Mouse (Mus musculus): ENCODE measurements around the gene Thap12.

- TF ChIP-seq CTCF (IDR thresholded peaks at IDR 0.05; ENCODE audit: borderline replicate concordance, control insufficient read depth, extremely low read depth, insufficient read depth, low read length, poor library complexity) = no peak
- no peak for TF ChIP-seq POLR2A (IDR thresholded peaks at IDR 0.05; ENCODE audit: control insufficient read depth, extremely low read depth, insufficient read depth, low read length, poor library complexity)
These were observed 18.7 kb downstream of the Thap12 start for GRCm38 (mm10) chr7:98721623-98722022.

Data from thymus, adult 2 months (tissue).